Mouse (Mus musculus): ENCODE data around the gene Hcrtr1.
A peak's percentile ranks its signal among the peaks of the same experiment; 100 is the strongest.

Gene Hcrtr1

GRCm38 (mm10) chr4:130139214-130139492 is at the start of gene Hcrtr1:
TSS of gene Hcrtr1 (minus strand) at chr4:130139359.
- no peak for DNase-seq (ENCODE audit: low read depth, low spot score)
- Histone ChIP-seq H3K27me3 (ENCODE audit: control insufficient read depth, insufficient read depth, low read length, poor library complexity, severe bottlenecking) (no peaks in the 10 kb centered on the region), H3K36me3 (ENCODE audit: control insufficient read depth, insufficient read depth, low read length, poor library complexity, severe bottlenecking) (no peaks in the 10 kb centered on the region)

DNA sequence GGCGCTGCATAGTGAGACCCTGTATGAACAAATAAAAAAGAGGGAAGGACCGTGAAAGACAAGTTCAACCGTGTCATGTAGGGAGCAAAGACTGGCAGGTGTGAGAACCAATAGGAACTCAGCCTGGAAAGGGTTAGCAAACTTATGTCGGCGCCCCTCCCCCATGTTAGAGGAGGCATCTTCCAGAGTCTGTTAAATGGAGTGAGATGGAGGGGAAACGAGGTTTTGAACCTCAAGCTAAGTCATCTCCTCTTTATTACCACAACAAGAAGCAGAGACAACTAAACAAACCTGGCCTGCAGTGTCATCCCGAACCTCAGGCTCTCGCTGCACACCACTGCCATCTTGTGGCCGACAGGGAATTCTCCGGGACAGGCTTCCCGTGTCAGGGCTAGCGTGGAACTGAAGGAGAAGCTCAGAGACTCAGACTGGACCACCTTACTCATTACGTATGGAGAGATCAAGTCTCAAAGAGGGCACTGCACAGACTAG is 49.7 kb upstream of the Hcrtr1 start:
- H3K27me3 ChIP-seq (ENCODE audit: control insufficient read depth, insufficient read depth, low read length, poor library complexity, severe bottlenecking) = 0 out of 2 replicates have a peak, but pooled peaks cover 2% of the 10 kb centered on the region
- H3K36me3 ChIP-seq (ENCODE audit: control insufficient read depth, insufficient read depth, low read length, poor library complexity, severe bottlenecking) = no peaks in the 10 kb centered on the region
- peak; percentile 75 for DNase-seq (ENCODE audit: low read depth, low spot score)

DNA sequence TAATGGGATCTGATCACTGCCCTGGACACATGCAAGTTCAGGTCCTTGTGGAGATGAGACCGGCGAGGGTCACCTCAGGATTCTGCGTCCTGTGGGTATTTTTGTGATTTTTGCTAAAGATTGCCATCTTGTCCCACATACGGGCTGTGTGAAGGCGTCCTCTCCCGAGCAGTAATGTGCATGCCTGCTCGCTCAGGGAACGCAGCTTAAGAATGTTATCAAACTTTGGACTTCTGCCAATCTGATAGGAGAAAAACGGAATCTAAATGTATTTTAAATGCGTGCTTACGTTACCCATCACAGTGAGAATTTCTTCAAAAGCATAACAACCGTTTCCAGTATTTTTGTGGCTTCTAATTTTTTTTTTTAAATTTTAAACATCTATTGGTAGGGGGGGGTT is 47.7 kb upstream of the Hcrtr1 start:
- H3K36me3 ChIP-seq (ENCODE audit: control insufficient read depth, insufficient read depth, low read length, poor library complexity, severe bottlenecking) = no peaks in the 10 kb centered on the region
- no peak for DNase-seq (ENCODE audit: low read depth, low spot score)

GRCm38 (mm10) chr4:130186450-130186849 is 47.3 kb upstream of the Hcrtr1 start:
- no peak for DNase-seq (ENCODE audit: low read depth, low spot score)
- Histone ChIP-seq H3K27me3 (ENCODE audit: control insufficient read depth, insufficient read depth, low read length, poor library complexity, severe bottlenecking) (0 out of 2 replicates have a peak, but pooled peaks cover 2% of the 10 kb centered on the region), H3K36me3 (ENCODE audit: control insufficient read depth, insufficient read depth, low read length, poor library complexity, severe bottlenecking) (no peaks in the 10 kb centered on the region)

More for the DNA sequence above, 47.7 kb upstream of the Hcrtr1 start:
- H3K27me3 ChIP-seq (ENCODE audit: control insufficient read depth, insufficient read depth, low read length, poor library complexity, severe bottlenecking) = 0 out of 2 replicates have a peak, but pooled peaks cover 2% of the 10 kb centered on the region

GRCm38 (mm10) chr4:130183879-130184278 is 44.7 kb upstream of the Hcrtr1 start:
- 0 out of 2 replicates have a peak, but pooled peaks cover 2% of the 10 kb centered on the region for H3K27me3 ChIP-seq (ENCODE audit: control insufficient read depth, insufficient read depth, low read length, poor library complexity, severe bottlenecking)
- H3K36me3 ChIP-seq (ENCODE audit: control insufficient read depth, insufficient read depth, low read length, poor library complexity, severe bottlenecking) = no peaks in the 10 kb centered on the region
- DNase-seq (ENCODE audit: low read depth, low spot score) = no peak

DNA sequence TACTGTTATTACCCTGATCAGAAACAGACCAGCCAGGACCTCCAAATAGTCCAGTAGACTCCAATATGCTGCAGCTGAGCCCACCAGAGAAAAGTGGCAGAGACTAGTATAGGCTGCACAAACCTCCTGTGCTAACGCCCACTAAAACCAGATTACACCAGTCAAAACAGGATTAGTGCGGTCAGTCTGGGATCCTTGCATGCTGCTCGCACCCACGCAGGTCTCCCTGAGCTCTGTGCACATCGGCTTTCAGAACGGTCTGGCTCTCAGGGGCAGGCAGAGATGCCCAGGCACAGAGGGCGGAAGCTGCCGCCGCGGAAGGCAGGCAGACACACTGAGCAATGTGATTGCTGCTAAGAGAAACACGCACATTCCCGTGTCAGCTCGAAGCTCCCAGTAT is 43.9 kb upstream of the Hcrtr1 start:
- DNase-seq (ENCODE audit: low read depth, low spot score) = no peak
- Histone ChIP-seq H3K27me3 (ENCODE audit: control insufficient read depth, insufficient read depth, low read length, poor library complexity, severe bottlenecking) (0 out of 2 replicates have a peak, but pooled peaks cover 2% of the 10 kb centered on the region), H3K36me3 (ENCODE audit: control insufficient read depth, insufficient read depth, low read length, poor library complexity, severe bottlenecking) (no peaks in the 10 kb centered on the region)

DNA sequence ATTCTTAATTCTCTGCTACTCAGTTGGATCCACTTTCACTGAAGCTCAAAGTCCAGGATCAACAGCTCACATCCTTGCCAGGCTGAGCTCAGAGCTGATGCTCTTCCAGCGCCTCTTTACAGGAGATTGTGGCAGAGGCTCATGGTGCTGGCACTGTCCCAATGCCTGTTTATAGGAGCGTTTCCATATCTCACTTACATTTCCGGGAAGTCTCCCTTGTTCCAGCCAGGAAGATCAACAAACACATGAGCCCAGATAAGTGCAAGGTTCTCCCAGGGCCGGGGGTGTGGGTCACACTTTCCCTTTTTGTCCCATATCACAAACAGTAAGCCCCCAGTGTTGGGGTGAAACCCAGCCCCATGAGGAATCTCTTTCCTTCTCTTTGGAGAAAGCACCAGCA is 42.7 kb upstream of the Hcrtr1 start:
- Histone ChIP-seq H3K27me3 (ENCODE audit: control insufficient read depth, insufficient read depth, low read length, poor library complexity, severe bottlenecking) (0 out of 2 replicates have a peak, but pooled peaks cover 2% of the 10 kb centered on the region), H3K36me3 (ENCODE audit: control insufficient read depth, insufficient read depth, low read length, poor library complexity, severe bottlenecking) (no peaks in the 10 kb centered on the region)
- DNase-seq (ENCODE audit: low read depth, low spot score) = no peak

DNA sequence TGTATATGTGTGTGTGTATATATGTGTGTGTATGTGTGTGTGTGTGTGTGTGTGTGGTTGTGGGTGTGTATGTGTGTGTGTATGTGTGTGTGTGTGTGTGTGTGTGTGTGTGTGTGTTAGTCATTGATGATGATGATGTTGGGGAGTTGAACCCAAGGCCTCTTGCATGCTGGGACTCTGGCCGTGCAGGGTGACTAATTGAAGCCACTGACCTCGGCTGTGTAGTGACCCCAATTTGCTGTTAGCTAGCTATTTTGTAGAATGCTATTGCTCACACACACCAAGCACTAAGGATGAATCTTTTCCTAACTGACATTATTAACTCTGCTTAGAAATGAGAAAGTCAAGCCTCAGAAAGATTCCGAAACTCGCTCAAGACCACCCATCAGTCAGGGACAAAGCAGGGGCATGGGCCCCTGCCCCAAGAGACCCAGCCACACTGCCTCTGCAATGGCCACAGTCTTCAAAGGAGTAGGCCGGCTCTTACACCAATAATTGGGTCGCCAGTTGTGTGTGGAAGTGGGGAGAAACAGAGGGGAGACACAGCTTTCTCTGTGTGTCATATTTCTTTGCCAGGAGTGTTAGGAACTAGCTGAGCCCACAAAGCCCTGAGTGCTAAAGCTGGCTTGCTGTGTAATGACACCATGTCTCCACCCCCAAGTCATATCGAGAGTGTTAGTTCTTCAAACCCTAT is 41.9 kb upstream of the Hcrtr1 start:
- no peak for DNase-seq (ENCODE audit: low read depth, low spot score)

GRCm38 (mm10) chr4:130179876-130180275 is 40.7 kb upstream of the Hcrtr1 start:
- Histone ChIP-seq H3K27me3 (ENCODE audit: control insufficient read depth, insufficient read depth, low read length, poor library complexity, severe bottlenecking) (no peaks in the 10 kb centered on the region), H3K36me3 (ENCODE audit: control insufficient read depth, insufficient read depth, low read length, poor library complexity, severe bottlenecking) (no peaks in the 10 kb centered on the region)
- no peak for DNase-seq (ENCODE audit: low read depth, low spot score)

More for the DNA sequence above, 41.9 kb upstream of the Hcrtr1 start:
- Histone ChIP-seq H3K36me3 (ENCODE audit: control insufficient read depth, insufficient read depth, low read length, poor library complexity, severe bottlenecking) (no peaks in the 10 kb centered on the region), H3K27me3 (ENCODE audit: control insufficient read depth, insufficient read depth, low read length, poor library complexity, severe bottlenecking) (no peaks in the 10 kb centered on the region)

- H3K27me3 ChIP-seq (ENCODE audit: control insufficient read depth, insufficient read depth, low read length, poor library complexity, severe bottlenecking) = no peaks in the 10 kb centered on the region
- no peaks in the 10 kb centered on the region for H3K36me3 ChIP-seq (ENCODE audit: control insufficient read depth, insufficient read depth, low read length, poor library complexity, severe bottlenecking)
- no peak for DNase-seq (ENCODE audit: low read depth, low spot score)
These were observed 38.4 kb upstream of the Hcrtr1 start for GRCm38 (mm10) chr4:130177536-130177935.

- Histone ChIP-seq H3K36me3 (ENCODE audit: control insufficient read depth, insufficient read depth, low read length, poor library complexity, severe bottlenecking) (no peaks in the 10 kb centered on the region), H3K27me3 (ENCODE audit: control insufficient read depth, insufficient read depth, low read length, poor library complexity, severe bottlenecking) (no peaks in the 10 kb centered on the region)
- DNase-seq (ENCODE audit: low read depth, low spot score) = no peak
These were observed 37.9 kb upstream of the Hcrtr1 start for GRCm38 (mm10) chr4:130177087-130177486.

GRCm38 (mm10) chr4:130176156-130176720 is 37.1 kb upstream of the Hcrtr1 start:
- no peaks in the 10 kb centered on the region for H3K36me3 ChIP-seq (ENCODE audit: control insufficient read depth, insufficient read depth, low read length, poor library complexity, severe bottlenecking)
- DNase-seq (ENCODE audit: low read depth, low spot score) = no peak
- H3K27me3 ChIP-seq (ENCODE audit: control insufficient read depth, insufficient read depth, low read length, poor library complexity, severe bottlenecking) = no peaks in the 10 kb centered on the region

DNA sequence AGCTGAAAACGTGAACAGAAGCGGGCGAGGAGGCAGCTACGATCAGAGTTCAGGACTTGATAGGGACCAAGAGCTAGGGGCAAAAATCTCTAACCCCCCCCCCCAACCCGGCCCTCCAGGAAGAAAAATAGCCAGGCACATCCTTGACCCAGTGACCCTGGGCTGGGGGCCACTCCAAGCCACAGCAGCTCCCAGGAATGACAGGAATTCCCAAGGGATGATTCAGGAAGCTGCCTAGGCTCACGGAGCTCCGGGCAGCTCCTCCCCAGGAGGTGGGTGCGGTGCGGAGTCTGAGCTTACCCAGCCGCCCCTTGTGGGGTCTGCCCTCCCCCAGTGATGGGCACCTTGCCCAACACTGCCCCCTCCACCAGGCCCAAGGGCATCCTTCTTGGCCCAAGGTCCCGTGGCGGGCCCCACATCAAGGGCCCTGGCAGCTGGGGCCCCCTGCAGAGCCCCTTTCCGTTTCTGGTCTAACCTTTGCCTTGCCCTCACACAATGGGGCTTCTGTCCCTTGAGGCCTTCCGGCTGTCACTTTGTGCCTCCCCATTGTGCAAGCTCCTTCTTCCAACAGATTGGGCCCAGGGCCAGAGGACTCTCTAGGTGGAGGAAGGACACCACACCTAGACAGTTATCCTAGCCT is 36.0 kb upstream of the Hcrtr1 start, which contains the start of gene Tinagl1:
Gene Tinagl1 (minus strand): TSS at position 51 of the 640 bp plus-strand sequence.
- no peak for DNase-seq (ENCODE audit: low read depth, low spot score)
- Histone ChIP-seq H3K36me3 (ENCODE audit: control insufficient read depth, insufficient read depth, low read length, poor library complexity, severe bottlenecking) (no peaks in the 10 kb centered on the region), H3K27me3 (ENCODE audit: control insufficient read depth, insufficient read depth, low read length, poor library complexity, severe bottlenecking) (no peaks in the 10 kb centered on the region)

DNA sequence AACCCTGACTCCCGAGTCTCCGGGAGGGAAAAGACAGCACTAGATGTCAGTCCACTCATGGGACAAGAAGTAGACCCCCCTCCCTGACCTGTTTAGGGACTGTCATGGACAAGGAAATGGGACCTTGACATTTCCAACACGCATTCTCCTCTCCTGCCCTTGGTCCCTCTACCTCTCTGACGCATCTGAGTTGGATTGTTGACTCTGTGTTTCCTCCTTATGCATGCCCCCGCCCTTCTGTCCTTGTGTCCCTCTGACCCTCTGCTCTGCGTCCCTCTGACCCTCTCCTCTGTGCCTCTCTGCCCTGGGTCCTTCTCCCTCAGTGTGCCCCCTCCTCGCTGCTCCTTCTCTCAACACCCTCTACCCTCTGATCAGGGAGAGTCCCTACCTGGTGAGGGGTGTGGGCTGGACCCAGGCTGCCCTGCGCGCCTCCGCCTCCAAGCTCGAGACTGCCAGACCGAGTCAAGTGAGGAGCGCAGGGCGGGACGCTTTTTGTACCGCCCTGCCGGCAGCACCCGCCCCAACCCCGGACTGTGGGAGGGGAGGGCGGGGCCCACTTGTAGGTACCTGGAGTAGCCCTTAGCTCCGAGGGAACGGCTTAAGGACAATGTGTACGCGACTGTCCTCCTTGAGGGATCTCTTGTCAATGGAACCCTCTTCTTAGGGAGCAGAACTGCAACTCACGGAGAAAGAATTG is 35.3 kb upstream of the Hcrtr1 start:
- no peaks in the 10 kb centered on the region for H3K36me3 ChIP-seq (ENCODE audit: control insufficient read depth, insufficient read depth, low read length, poor library complexity, severe bottlenecking)
- DNase-seq (ENCODE audit: low read depth, low spot score) = no peak
- no peaks in the 10 kb centered on the region for H3K27me3 ChIP-seq (ENCODE audit: control insufficient read depth, insufficient read depth, low read length, poor library complexity, severe bottlenecking)

- no peak for DNase-seq (ENCODE audit: low read depth, low spot score)
- Histone ChIP-seq H3K36me3 (ENCODE audit: control insufficient read depth, insufficient read depth, low read length, poor library complexity, severe bottlenecking) (no peaks in the 10 kb centered on the region), H3K27me3 (ENCODE audit: control insufficient read depth, insufficient read depth, low read length, poor library complexity, severe bottlenecking) (no peaks in the 10 kb centered on the region)
These were observed 34.8 kb upstream of the Hcrtr1 start for GRCm38 (mm10) chr4:130173911-130174311.
